Mouse (Mus musculus) thymus, adult 2 months (tissue): Measurements from ENCODE around the gene Mtap. TPM values are rescaled to one million over a fixed set of nuclear protein-coding genes. Genes with fewer than 3 reads are reported as not detected.

Experiments used
- DNase-seq: peaks from one replicate; pipeline ENCODE4 v3.0.0; 2021
- H3K27ac ChIP-seq: fragments of 200-500 bp; 2 replicates; pipeline ENCODE4 v1.5.1; 2012; ENCODE audit warnings: low read length, control low read depth; ENCODE audit not compliant: control insufficient read depth, insufficient read depth
- H3K27me3 ChIP-seq: fragments of 200-500 bp; 2 replicates; pipeline ENCODE4 v1.6.1; 2012; ENCODE audit warnings: mild to moderate bottlenecking, low read length, moderate library complexity, mixed read lengths; ENCODE audit not compliant: control insufficient read depth, insufficient read depth
- H3K36me3 ChIP-seq: fragments of 200-500 bp; 2 replicates; pipeline ENCODE4 v1.6.1; 2012; ENCODE audit warnings: mild to moderate bottlenecking, low read length, moderate library complexity; ENCODE audit not compliant: control insufficient read depth, insufficient read depth
- H3K4me1 ChIP-seq: fragments of 200-500 bp; replicated peaks from 2 replicates; pipeline ENCODE4 v1.6.1; 2012; ENCODE audit warnings: low read length; ENCODE audit not compliant: control insufficient read depth, insufficient read depth
- H3K4me3 ChIP-seq: fragments of 200-500 bp; 2 replicates; pipeline ENCODE4 v1.5.1; 2012; ENCODE audit warnings: mild to moderate bottlenecking, low read length, control low read depth, moderate library complexity; ENCODE audit not compliant: control insufficient read depth, insufficient read depth
- CTCF ChIP-seq: fragments of 200-500 bp; IDR thresholded peaks from 2 replicates; pipeline ENCODE4 v1.5.1; 2012; ENCODE audit warnings: mild to moderate bottlenecking, control low read depth, low read length, moderate library complexity, borderline replicate concordance; ENCODE audit not compliant: control insufficient read depth, poor library complexity, insufficient read depth; ENCODE audit errors: extremely low read depth
- POLR2A ChIP-seq: fragments of 200-500 bp; IDR thresholded peaks from 2 replicates; pipeline ENCODE4 v1.6.1; 2012; ENCODE audit warnings: mild to moderate bottlenecking, low read length, control low read depth, moderate library complexity; ENCODE audit not compliant: control insufficient read depth, poor library complexity, insufficient read depth; ENCODE audit errors: extremely low read depth
- whole genome bisulfite sequencing: fragments of 180-500 bp; shearing (Covaris S2); methylation state at CpG from one replicate; pipeline ENCODE4 v1.1.7; 2018; 5-methylcytosine and 5-hydroxymethylcytosine counted together
- polyA plus RNA-seq: library from polyadenylated mRNA; depleted of rRNA; stranded (reverse); fragments of >200 nt; gene quantifications from 2 replicates; pipeline ENCODE4 v1.2.3, GENCODE M21; 2012

The Mtap gene
- polyA plus RNA-seq, 1 experiment, result 6.7 TPM

- Histone ChIP-seq H3K27ac (no peak overlapping the region), H3K36me3 (peaks cover 4% of the 10 kb centered on the region; the same call in 1 of the 2 replicates), H3K4me1 (no peaks in the 10 kb centered on the region), H3K27me3 (no peaks in the 10 kb centered on the region), H3K4me3 (no peak overlapping the region)
- TF ChIP-seq POLR2A (no peak), CTCF (no peak)
- DNase-seq, result no peak
- 68% methylated on average over 3 of the region's 3 CpGs for WGBS
Measured at GRCm38 (mm10) chr4:89146291-89146690, 9.4 kb downstream of the Mtap start.

DNA sequence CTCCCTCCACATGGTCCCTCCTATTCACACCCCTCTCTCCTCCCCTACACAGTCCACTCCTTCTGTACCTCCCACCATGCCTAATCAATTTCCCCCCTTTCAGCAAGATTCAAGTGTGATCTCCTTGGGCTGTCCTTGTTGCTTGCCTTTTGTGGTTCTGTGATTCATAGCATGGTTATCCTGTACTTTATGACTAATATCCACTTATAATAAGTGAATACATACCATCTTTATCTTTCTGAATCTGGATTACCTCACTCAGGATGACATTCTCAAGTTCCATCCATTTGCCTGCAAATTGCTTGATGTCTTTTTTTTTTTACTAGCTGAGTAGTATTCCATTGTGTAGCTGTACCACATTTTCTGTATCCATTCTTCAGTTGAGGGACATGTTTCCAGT lies 12.3 kb downstream of the Mtap start:
- DNase-seq, result no peak
- no peak overlapping the region for H3K27ac ChIP-seq
- TF ChIP-seq POLR2A, result no peak
- no peak for TF ChIP-seq CTCF
- no peaks in the 10 kb centered on the region for H3K27me3 ChIP-seq
- H3K4me1 ChIP-seq, result no peaks in the 10 kb centered on the region
- peaks cover 4% of the 10 kb centered on the region; the same call in 1 of the 2 replicates for H3K36me3 ChIP-seq
- H3K4me3 ChIP-seq, result no peak overlapping the region

DNA sequence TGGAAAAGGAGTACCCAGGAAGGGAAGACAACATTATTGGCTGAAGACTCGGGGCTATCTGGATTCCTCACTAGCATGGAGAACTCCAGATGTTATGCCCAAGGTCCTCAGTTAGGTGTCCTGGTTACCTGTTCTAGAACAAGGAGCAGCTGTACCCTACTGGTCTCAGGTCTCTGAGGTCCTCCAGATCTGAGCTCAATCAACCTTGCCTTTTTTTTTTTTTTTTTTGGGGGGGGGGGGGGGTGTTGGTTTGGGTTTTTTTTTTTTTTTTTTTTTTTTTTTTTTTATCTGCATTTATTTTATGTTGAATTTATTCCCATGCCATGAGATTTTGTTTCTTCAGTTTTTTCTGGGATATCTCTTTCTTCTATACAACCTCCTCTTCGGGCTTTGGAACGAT lies 24.5 kb downstream of the Mtap start:
- H3K36me3 ChIP-seq, result peaks cover 25% of the 10 kb centered on the region

GRCm38 (mm10) chr4:89162496-89162895 lies 25.6 kb downstream of the Mtap start:
- no peak for DNase-seq
- no peaks in the 10 kb centered on the region for H3K27me3 ChIP-seq
- no peaks in the 10 kb centered on the region for H3K4me1 ChIP-seq
- no peak for TF ChIP-seq CTCF
- no peak for TF ChIP-seq POLR2A
- no peak overlapping the region for H3K4me3 ChIP-seq
- 88% methylated on average over 5 of the region's 5 CpGs for WGBS
- H3K36me3 ChIP-seq, result peaks cover 18% of the 10 kb centered on the region; the same call in 1 of the 2 replicates
- H3K27ac ChIP-seq, result no peak overlapping the region

More for the DNA sequence above, 24.5 kb downstream of the Mtap start:
- H3K4me1 ChIP-seq, result no peaks in the 10 kb centered on the region
- TF ChIP-seq CTCF (no peak), POLR2A (no peak)
- no peak overlapping the region for H3K4me3 ChIP-seq
- no peak overlapping the region for H3K27ac ChIP-seq
- WGBS, result 93% methylated on average over 3 of the region's 3 CpGs
- no peaks in the 10 kb centered on the region for H3K27me3 ChIP-seq
- no peak for DNase-seq

- TF ChIP-seq CTCF (no peak), POLR2A (no peak)
- no peak overlapping the region for H3K27ac ChIP-seq
- 95% methylated on average over 8 of the region's 8 CpGs for WGBS
- H3K27me3 ChIP-seq, result no peaks in the 10 kb centered on the region
- no peak overlapping the region for H3K4me3 ChIP-seq
- H3K4me1 ChIP-seq, result no peaks in the 10 kb centered on the region; the same call in 1 of the 2 replicates
- DNase-seq, result no peak
- H3K36me3 ChIP-seq, result peaks cover 14% of the 10 kb centered on the region; the same call in 1 of the 2 replicates
Measured at GRCm38 (mm10) chr4:89163613-89164012, 26.7 kb downstream of the Mtap start.

- H3K36me3 ChIP-seq, result peaks cover 14% of the 10 kb centered on the region; the same call in 1 of the 2 replicates
- WGBS, result 90% methylated on average over 2 of the region's 2 CpGs
Measured at GRCm38 (mm10) chr4:89164681-89165080, 27.8 kb downstream of the Mtap start.

GRCm38 (mm10) chr4:89168877-89169276 lies 32.0 kb downstream of the Mtap start:
- no peak for DNase-seq
- TF ChIP-seq POLR2A (no peak), CTCF (no peak)
- no peak overlapping the region for H3K27ac ChIP-seq
- 74% methylated on average over 9 of the region's 9 CpGs for WGBS
- H3K27me3 ChIP-seq, result no peaks in the 10 kb centered on the region
- no peaks in the 10 kb centered on the region; the same call in 1 of the 2 replicates for H3K4me1 ChIP-seq
- H3K36me3 ChIP-seq, result peaks cover 16% of the 10 kb centered on the region
- no peak overlapping the region for H3K4me3 ChIP-seq

More at GRCm38 (mm10) chr4:89164681-89165080, 27.8 kb downstream of the Mtap start:
- TF ChIP-seq CTCF, result no peak
- Histone ChIP-seq H3K4me1 (no peaks in the 10 kb centered on the region; the same call in 1 of the 2 replicates), H3K4me3 (no peak overlapping the region), H3K27me3 (no peaks in the 10 kb centered on the region), H3K27ac (no peak overlapping the region)
- no peak for DNase-seq
